Mouse (Mus musculus) retina, postnatal 1 day (tissue): ENCODE measurements around the gene Cdkl4.

ENCODE experiments used
- DNase-seq: peaks from one replicate; pipeline ENCODE4 v3.0.0-alpha.2; 2012

Cdkl4 gene

DNA sequence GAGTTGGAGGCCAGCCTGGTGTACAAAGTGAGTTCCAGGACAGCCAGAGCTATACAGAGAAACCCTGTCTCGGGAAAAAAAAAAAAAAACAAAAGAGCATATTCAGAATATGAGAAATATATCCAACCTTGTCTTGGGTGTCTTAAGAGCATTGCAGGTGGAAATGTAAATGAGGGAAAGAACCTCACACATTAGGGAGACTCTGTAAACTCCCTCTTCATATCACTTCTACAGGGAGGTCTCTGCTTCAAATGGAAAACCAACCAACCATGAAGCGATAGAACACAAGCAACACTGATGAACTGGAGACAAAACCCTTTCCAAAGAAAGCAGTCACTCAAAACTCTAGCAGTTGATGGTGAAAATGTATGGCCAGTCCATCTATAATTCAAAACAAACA lies 99.9 kb downstream of the Cdkl4 start:
- no peak for DNase-seq

DNA sequence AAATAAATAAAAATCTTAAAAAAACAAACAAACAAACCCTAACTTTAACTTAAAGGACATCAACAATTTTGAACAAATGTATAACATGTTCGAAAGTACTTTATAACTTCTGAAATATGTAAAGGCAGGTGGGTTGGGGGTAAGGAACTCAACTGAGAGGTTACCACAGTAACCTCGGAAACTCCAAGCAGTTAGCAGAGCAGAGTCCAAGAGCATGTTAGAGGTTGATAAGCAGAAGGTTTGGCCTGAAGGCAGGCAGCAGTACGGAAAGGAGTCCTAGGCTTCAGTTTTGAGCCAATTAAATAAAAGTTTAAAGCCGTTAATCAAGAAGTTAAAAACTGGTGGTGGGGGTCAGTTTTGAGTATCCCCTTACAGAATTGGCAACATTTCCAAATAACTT lies 101.1 kb downstream of the Cdkl4 start:
- no peak for DNase-seq
